12 mouse cellular contexts compared by ENCODE assay signal in the genomic region with DNA sequence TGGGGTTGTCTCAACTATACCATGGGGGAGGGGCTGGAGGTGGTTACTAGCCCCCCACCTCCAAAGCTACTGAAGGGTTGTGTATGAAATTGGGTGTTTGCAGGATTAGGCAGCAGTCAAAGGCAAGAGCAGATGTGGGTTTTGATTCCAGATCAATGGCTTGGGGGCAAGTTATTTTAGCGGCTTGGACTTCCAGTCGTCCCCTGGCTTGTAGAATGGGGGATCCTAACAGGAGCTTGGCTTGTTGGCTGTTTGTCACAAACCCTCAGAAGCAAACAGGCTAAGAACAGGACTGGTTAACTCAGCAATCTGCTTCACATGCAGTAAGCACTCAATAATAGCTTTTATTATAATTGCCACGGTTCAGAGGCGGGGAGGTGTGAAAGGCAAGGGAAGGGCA. TPM values are rescaled to one million over a fixed set of nuclear protein-coding genes. Genes with fewer than 3 reads are reported as not detected.
DNase-seq lines count a peak whose midpoint lies in the region; ATAC-seq and TF ChIP-seq lines count a peak whose summit lies in the region.
"Had no signal": no experiment of that assay in that cellular context is flagged by ENCODE, and none has a peak within 500 bp of the region (broad histone marks: within the 10 kb centered on the region; RNA-seq: fewer than 3 reads in every experiment).

No protein-coding gene starts in this region.

- TF ChIP-seq CTCF in midbrain, postnatal 0 days (IDR thresholded peaks at IDR 0.05) = no peak

- peaks cover 56% of the 10 kb centered on the region for H3K36me3 ChIP-seq in heart, embryonic 13.5 days
- H3K36me3 ChIP-seq in embryonic facial prominence, embryonic 14.5 days (ENCODE audit: control insufficient read depth, insufficient read depth, low read length) = peaks cover 61% of the 10 kb centered on the region
- peaks cover 30% of the 10 kb centered on the region for H3K36me3 ChIP-seq in hindbrain, embryonic 16.5 days (ENCODE audit: control insufficient read depth, insufficient read depth, low read length)
- H3K36me3 ChIP-seq in midbrain, postnatal 0 days (ENCODE audit: insufficient read depth, low read length) = peaks cover 41% of the 10 kb centered on the region

- H3K4me2 ChIP-seq in heart, embryonic 13.5 days = no peak overlapping the region
- peak overlapping the region; percentile 75 for H3K4me2 ChIP-seq in embryonic facial prominence, embryonic 14.5 days (ENCODE audit: low read depth, low read length)
- H3K4me2 ChIP-seq in hindbrain, embryonic 16.5 days (ENCODE audit: low read length) = peak overlapping the region; percentile 59
- H3K4me2 ChIP-seq in midbrain, postnatal 0 days (ENCODE audit: low read depth, low read length, poor library complexity, severe bottlenecking) = peak overlapping the region; percentile 77

- 0 out of 2 replicates have a peak overlapping the region, but pooled peaks have one; percentile 29 for H3K9ac ChIP-seq in heart, embryonic 13.5 days
- H3K9ac ChIP-seq in embryonic facial prominence, embryonic 14.5 days (ENCODE audit: low read depth, low read length) = peak overlapping the region; percentile 82; the same call in 1 of the 2 replicates
- peak overlapping the region; percentile 88 for H3K9ac ChIP-seq in hindbrain, embryonic 16.5 days (ENCODE audit: low read depth, low read length)
- H3K9ac ChIP-seq in midbrain, postnatal 0 days (replicated peaks; ENCODE audit: low read length, poor library complexity, severe bottlenecking) = peak overlapping the region; percentile 78

- H3K27ac ChIP-seq in heart, embryonic 13.5 days (replicated peaks) = no peak overlapping the region
- H3K27ac ChIP-seq in embryonic facial prominence, embryonic 14.5 days (replicated peaks; ENCODE audit: low read depth, low read length) = no peak overlapping the region
- peak overlapping the region; percentile 97 for H3K27ac ChIP-seq in hindbrain, embryonic 16.5 days (ENCODE audit: low read depth, low read length)
- H3K27ac ChIP-seq in midbrain, postnatal 0 days (ENCODE audit: low read depth, low read length) = peak overlapping the region; percentile 39; the same call in 1 of the 2 replicates

- intact Hi-C loops in left cerebral cortex, postnatal 4 days (cut with DNase I) = no loop called here

- 87% methylated on average over 4 of the region's 4 CpGs for WGBS in heart, embryonic 13.5 days
- WGBS in embryonic facial prominence, embryonic 14.5 days = 74% methylated on average over 4 of the region's 4 CpGs
- 47% methylated on average over 4 of the region's 4 CpGs for WGBS in hindbrain, embryonic 16.5 days
- 50% methylated on average over 4 of the region's 4 CpGs for WGBS in midbrain, postnatal 0 days

- no peak for ATAC-seq in heart, embryonic 13.5 days (ENCODE audit: extremely low read depth, insufficient number of reproducible peaks, low FRiP score, low TSS enrichment)
- ATAC-seq in embryonic facial prominence, embryonic 14.5 days (ENCODE audit: low read depth) = no peak
- no peak for ATAC-seq in hindbrain, embryonic 16.5 days
- no peak for ATAC-seq in midbrain, postnatal 0 days (ENCODE audit: low FRiP score)

- H3K27me3 ChIP-seq in heart, embryonic 13.5 days (replicated peaks) = no peaks in the 10 kb centered on the region
- no peaks in the 10 kb centered on the region for H3K27me3 ChIP-seq in embryonic facial prominence, embryonic 14.5 days (replicated peaks; ENCODE audit: control insufficient read depth, insufficient read depth, low read length)
- no peaks in the 10 kb centered on the region for H3K27me3 ChIP-seq in hindbrain, embryonic 16.5 days (replicated peaks; ENCODE audit: control insufficient read depth, insufficient read depth, low read length)
- H3K27me3 ChIP-seq in midbrain, postnatal 0 days (ENCODE audit: insufficient read depth, low read length) = no peaks in the 10 kb centered on the region

- H3K4me1 ChIP-seq in heart, embryonic 13.5 days = peaks cover 42% of the 10 kb centered on the region
- peaks cover 16% of the 10 kb centered on the region; the same call in 1 of the 2 replicates for H3K4me1 ChIP-seq in embryonic facial prominence, embryonic 14.5 days (ENCODE audit: control insufficient read depth, insufficient read depth, low read length)
- H3K4me1 ChIP-seq in hindbrain, embryonic 16.5 days (ENCODE audit: control insufficient read depth, insufficient read depth, low read depth, low read length) = peaks cover 33% of the 10 kb centered on the region
- H3K4me1 ChIP-seq in midbrain, postnatal 0 days (ENCODE audit: insufficient read depth, low read length) = peaks cover 10% of the 10 kb centered on the region

- no peak for DNase-seq in heart, adult 18-20 months
- no peak for DNase-seq in embryonic facial prominence, embryonic 14.5 days (ENCODE audit: low spot score)
- no peak for DNase-seq in midbrain, postnatal 0 days (ENCODE audit: low spot score)
- no peak for DNase-seq in ovary, postnatal 36 days (ENCODE audit: low spot score)
- DNase-seq in frontal cortex, postnatal 36 days (ENCODE audit: low spot score in 2 of 2) = no peak
- no peak for DNase-seq in left cerebral cortex, postnatal 4 days
- DNase-seq: B cell, adult 2 months; heart, postnatal 10 days; lung, postnatal 36 days; retina, postnatal 1 day had no signal

- no peaks in the 10 kb centered on the region for H3K9me3 ChIP-seq in heart, embryonic 13.5 days
- no peaks in the 10 kb centered on the region for H3K9me3 ChIP-seq in embryonic facial prominence, embryonic 14.5 days (ENCODE audit: control insufficient read depth, low read length)
- no peaks in the 10 kb centered on the region for H3K9me3 ChIP-seq in hindbrain, embryonic 16.5 days (ENCODE audit: control insufficient read depth, low read length)
- no peaks in the 10 kb centered on the region for H3K9me3 ChIP-seq in midbrain, postnatal 0 days (ENCODE audit: low read length)

- 0 out of 2 replicates have a peak overlapping the region, but pooled peaks have one; percentile 88 for H3K4me3 ChIP-seq in heart, embryonic 13.5 days
- 0 out of 2 replicates have a peak overlapping the region, but pooled peaks have one; percentile 78 for H3K4me3 ChIP-seq in embryonic facial prominence, embryonic 14.5 days (ENCODE audit: low read depth, low read length)
- H3K4me3 ChIP-seq in hindbrain, embryonic 16.5 days (ENCODE audit: low read length) = peak overlapping the region; percentile 75
- peak overlapping the region; percentile 76 for H3K4me3 ChIP-seq in midbrain, postnatal 0 days (ENCODE audit: low read depth, low read length)

RNA-seq across cellular contexts. Expression of a gene that starts 1.7 kb away (rescaled TPM):
- 35.1 and 38.4 TPM in 2 replicates for polyA plus RNA-seq in heart, embryonic 13.5 days (2015; fragmentation: Nextera tagmentation; extraction: Ambion mirVana)
- under 1 TPM; 0.37 to 0.69 TPM for total RNA-seq in heart, adult 18-20 months (2021)
- 49.3 and 59.1 TPM in 2 replicates for polyA plus RNA-seq in embryonic facial prominence, embryonic 14.5 days (2014; fragmentation: Nextera tagmentation; extraction: Ambion mirVana)
- polyA plus RNA-seq in hindbrain, embryonic 16.5 days (2015; fragmentation: Nextera tagmentation; extraction: Ambion mirVana) = 278 and 289 TPM in 2 replicates
- 78.5 and 91.4 TPM in 2 replicates for total RNA-seq in midbrain, postnatal 0 days (2014; rRNA removed)
- polyA plus RNA-seq in midbrain, postnatal 0 days (2015; fragmentation: Nextera tagmentation; extraction: Ambion mirVana) = 250 and 259 TPM in 2 replicates
- 100 to 1,000 TPM; 421 to 425 TPM for total RNA-seq in left cerebral cortex, postnatal 4 days (2021)

RNA-seq across cellular contexts. Expression of a gene that starts 4.5 kb away (rescaled TPM):
- 39.5 and 42.8 TPM in 2 replicates for polyA plus RNA-seq in heart, embryonic 13.5 days (2015; fragmentation: Nextera tagmentation; extraction: Ambion mirVana)
- 10 to 100 TPM; 16.5 to 21.0 TPM for total RNA-seq in heart, adult 18-20 months (2021)
- 45.0 and 50.6 TPM in 2 replicates for polyA plus RNA-seq in embryonic facial prominence, embryonic 14.5 days (2014; fragmentation: Nextera tagmentation; extraction: Ambion mirVana)
- polyA plus RNA-seq in hindbrain, embryonic 16.5 days (2015; fragmentation: Nextera tagmentation; extraction: Ambion mirVana) = 71.6 and 72.2 TPM in 2 replicates
- 60.4 and 74.3 TPM in 2 replicates for total RNA-seq in midbrain, postnatal 0 days (2014; rRNA removed)
- 64.8 and 68.1 TPM in 2 replicates for polyA plus RNA-seq in midbrain, postnatal 0 days (2015; fragmentation: Nextera tagmentation; extraction: Ambion mirVana)
- 10 to 100 TPM; 32.6 to 34.4 TPM for total RNA-seq in left cerebral cortex, postnatal 4 days (2021)

RNA-seq across cellular contexts. Expression of a gene that starts 9.3 kb away (rescaled TPM):
- polyA plus RNA-seq in heart, embryonic 13.5 days (2015; fragmentation: Nextera tagmentation; extraction: Ambion mirVana) = 2.2 and 2.5 TPM in 2 replicates
- total RNA-seq in heart, adult 18-20 months (2021) = 1 to 10 TPM; 1.7 TPM
- 3.3 and 5.0 TPM in 2 replicates for polyA plus RNA-seq in embryonic facial prominence, embryonic 14.5 days (2014; fragmentation: Nextera tagmentation; extraction: Ambion mirVana)
- 2.8 and 3.7 TPM in 2 replicates for polyA plus RNA-seq in hindbrain, embryonic 16.5 days (2015; fragmentation: Nextera tagmentation; extraction: Ambion mirVana)
- 8.2 and 15.3 TPM in 2 replicates for total RNA-seq in midbrain, postnatal 0 days (2014; rRNA removed)
- polyA plus RNA-seq in midbrain, postnatal 0 days (2015; fragmentation: Nextera tagmentation; extraction: Ambion mirVana) = 3.5 and 5.1 TPM in 2 replicates
- total RNA-seq in left cerebral cortex, postnatal 4 days (2021) = 10 to 100 TPM in 1 of 2 experiments, 1 to 10 TPM in 1; 8.7 to 12.9 TPM

RNA-seq across cellular contexts. Expression of a gene that starts 18.4 kb away (rescaled TPM):
- polyA plus RNA-seq in heart, embryonic 13.5 days (2015; fragmentation: Nextera tagmentation; extraction: Ambion mirVana) = 54.4 and 54.9 TPM in 2 replicates
- 100 to 1,000 TPM; 102 to 106 TPM for total RNA-seq in heart, adult 18-20 months (2021)
- 65.4 and 71.9 TPM in 2 replicates for polyA plus RNA-seq in embryonic facial prominence, embryonic 14.5 days (2014; fragmentation: Nextera tagmentation; extraction: Ambion mirVana)
- 43.6 and 51.9 TPM in 2 replicates for polyA plus RNA-seq in hindbrain, embryonic 16.5 days (2015; fragmentation: Nextera tagmentation; extraction: Ambion mirVana)
- total RNA-seq in midbrain, postnatal 0 days (2014; rRNA removed) = 58.0 and 58.5 TPM in 2 replicates
- 50.5 and 52.7 TPM in 2 replicates for polyA plus RNA-seq in midbrain, postnatal 0 days (2015; fragmentation: Nextera tagmentation; extraction: Ambion mirVana)
- 10 to 100 TPM; 60.4 to 67.1 TPM for total RNA-seq in left cerebral cortex, postnatal 4 days (2021)

RNA-seq across cellular contexts. Expression of a gene that starts 18.7 kb away (rescaled TPM):
- 0.52 TPM in 1 of 2 replicates, not detected in the other for polyA plus RNA-seq in heart, embryonic 13.5 days (2015; fragmentation: Nextera tagmentation; extraction: Ambion mirVana)
- total RNA-seq in heart, adult 18-20 months (2021) = under 1 TPM in 1 of 2 experiments, not detected in 1; 0.31 TPM
- polyA plus RNA-seq in embryonic facial prominence, embryonic 14.5 days (2014; fragmentation: Nextera tagmentation; extraction: Ambion mirVana) = 0.33 and 1.1 TPM in 2 replicates
- polyA plus RNA-seq in hindbrain, embryonic 16.5 days (2015; fragmentation: Nextera tagmentation; extraction: Ambion mirVana) = 0.59 and 0.71 TPM in 2 replicates
- 0.11 and 0.61 TPM in 2 replicates for total RNA-seq in midbrain, postnatal 0 days (2014; rRNA removed)
- 0.45 and 0.85 TPM in 2 replicates for polyA plus RNA-seq in midbrain, postnatal 0 days (2015; fragmentation: Nextera tagmentation; extraction: Ambion mirVana)
- under 1 TPM in 1 of 2 experiments, not detected in 1; 0.74 TPM for total RNA-seq in left cerebral cortex, postnatal 4 days (2021)

Comparison
In these comparisons a context has a peak if more than half of its experiments do, and no peak if none do; other contexts are left out.
1. H3K27ac ChIP-seq: peak in hindbrain, embryonic 16.5 days (single experiment) and midbrain, postnatal 0 days (single experiment); none in heart, embryonic 13.5 days (single experiment) and embryonic facial prominence, embryonic 14.5 days (single experiment).
2. H3K9ac ChIP-seq: peak in every context shown above with its lines; median percentile 88 in hindbrain, embryonic 16.5 days; 82 in embryonic facial prominence, embryonic 14.5 days; 78 in midbrain, postnatal 0 days; 29 in heart, embryonic 13.5 days.
3. Peak in every context shown above with its lines, with median percentiles within 50 percentile points of each other: H3K4me3 ChIP-seq.